Mouse (Mus musculus): ENCODE data around the gene Gm9999.

DNA sequence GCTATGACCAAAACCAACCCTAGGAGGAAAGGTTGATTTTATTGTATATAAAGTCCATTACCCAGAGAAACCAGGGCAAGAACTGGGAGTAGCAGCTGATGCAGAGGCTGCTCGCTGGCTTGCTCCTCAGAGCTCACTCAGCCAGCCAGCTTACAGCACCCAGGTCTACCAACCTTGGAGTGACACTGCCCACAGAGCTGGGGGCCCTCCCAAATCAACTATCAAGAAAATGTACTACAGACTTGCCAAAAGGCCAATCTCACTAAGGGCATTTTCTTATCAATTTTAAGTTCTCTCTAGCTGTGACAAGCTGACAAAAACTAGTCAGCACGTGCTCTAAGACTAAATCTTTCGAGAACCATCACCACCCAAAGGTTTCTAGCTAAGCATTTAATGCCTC is 12.2 kb downstream of the Gm9999 start:
- TF ChIP-seq CTCF (IDR thresholded peaks at IDR 0.05; ENCODE audit: control insufficient read depth, insufficient read depth, low read length) (no peak), POLR2A (IDR thresholded peaks at IDR 0.05; ENCODE audit: borderline replicate concordance, control insufficient read depth, low read depth, low read length) (no peak)

All from bone marrow, adult 2 months (tissue).